Mouse (Mus musculus) granulocyte monocyte progenitor cell, adult 5-6 weeks (primary cell): ENCODE data around the gene BC024978. TPM values are rescaled to one million over a fixed set of nuclear protein-coding genes. Genes with fewer than 3 reads are reported as not detected.

Source experiments
- ATAC-seq: replicated peaks from 2 replicates; pipeline ENCODE4 v1.8.0; 2016; ENCODE audit warnings: mild to moderate bottlenecking, moderate TSS enrichment, inconsistent platforms; ENCODE audit not compliant: poor library complexity, severe bottlenecking
- total RNA-seq, 2 experiments: library from RNA; stranded (forward) in 1 of 2; stranded (reverse) in 1 of 2; fragments of 200-712, 200-1000 nt in 1 of 2; fragments of >200 nt in 1 of 2; fragmentation: Nextera tagmentation in 1 of 2; gene quantifications; 2 replicates each; pipeline ENCODE4 v1.2.3; 2014 to 2017

The BC024978 gene
- total RNA-seq (2014; fragmentation: Nextera tagmentation) (6.7 and 7.7 TPM in 2 replicates), total RNA-seq (2017) (2.2 and 2.6 TPM in 2 replicates)

DNA sequence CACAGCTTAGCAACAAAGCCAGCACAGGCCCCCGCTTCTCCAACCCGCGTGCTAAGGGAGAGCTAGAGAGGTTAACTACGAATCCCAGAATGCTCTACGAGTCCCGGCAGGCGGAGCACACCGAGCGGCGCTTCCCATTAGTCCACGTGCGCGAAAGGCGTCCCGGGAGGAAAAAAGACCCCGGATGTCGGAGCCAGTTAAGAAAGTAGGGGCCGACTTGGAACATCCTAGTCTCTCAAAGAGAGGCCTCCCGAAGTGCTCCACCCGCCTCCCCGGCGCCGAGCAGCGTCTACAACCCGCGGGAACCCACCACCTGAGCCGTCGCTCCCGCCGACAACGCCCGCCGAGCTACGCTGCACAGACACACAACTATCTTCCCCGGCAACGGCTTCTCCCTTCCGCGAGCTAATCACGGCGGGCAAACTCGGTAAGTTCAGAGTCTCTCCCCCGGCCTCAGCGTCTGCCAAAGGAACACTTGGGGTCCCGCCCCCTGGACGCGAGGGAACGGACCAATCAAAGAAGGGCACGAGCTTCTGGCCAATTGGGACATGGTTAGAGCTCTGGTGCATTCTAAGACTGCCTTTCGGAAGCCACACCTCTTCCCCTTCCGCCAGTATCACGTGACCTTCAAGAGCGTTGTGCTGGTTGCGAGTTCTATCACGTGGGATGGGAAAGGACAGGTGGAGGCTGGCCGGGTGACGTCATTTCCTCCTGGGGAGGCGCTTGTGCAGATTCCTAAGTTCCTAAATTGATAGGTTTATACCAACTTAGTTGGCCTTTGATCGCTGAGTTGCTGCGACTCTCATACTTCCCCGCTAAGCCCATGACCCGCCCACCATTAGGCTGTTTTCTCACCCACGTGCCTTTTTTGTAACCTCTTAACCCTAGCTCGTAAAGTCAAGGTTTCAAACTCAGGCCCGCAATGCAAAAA is at the start of gene BC024978, which contains the start of gene Snrpa:
TSS of gene BC024978 (plus strand) at position 101 of the 931 bp plus-strand sequence.
TSS of gene Snrpa (minus strand) at position 591 of the 931 bp plus-strand sequence.
- ATAC-seq = peak; percentile 89

- no peak for ATAC-seq
These were observed 42.3 kb upstream of the BC024978 start, which contains the start of gene Cyp2t4 for GRCm38 (mm10) chr7:27153205-27153764. Cyp2t4 (plus strand) TSS chr7:27153714.

GRCm38 (mm10) chr7:27156005-27156404 is 39.6 kb upstream of the BC024978 start:
- no peak for ATAC-seq

GRCm38 (mm10) chr7:27158171-27158570 is 37.4 kb upstream of the BC024978 start:
- ATAC-seq = no peak

GRCm38 (mm10) chr7:27159256-27159655 is 36.3 kb upstream of the BC024978 start:
- ATAC-seq = no peak

GRCm38 (mm10) chr7:27159882-27160281 is 35.7 kb upstream of the BC024978 start:
- peak; percentile 91 for ATAC-seq

DNA sequence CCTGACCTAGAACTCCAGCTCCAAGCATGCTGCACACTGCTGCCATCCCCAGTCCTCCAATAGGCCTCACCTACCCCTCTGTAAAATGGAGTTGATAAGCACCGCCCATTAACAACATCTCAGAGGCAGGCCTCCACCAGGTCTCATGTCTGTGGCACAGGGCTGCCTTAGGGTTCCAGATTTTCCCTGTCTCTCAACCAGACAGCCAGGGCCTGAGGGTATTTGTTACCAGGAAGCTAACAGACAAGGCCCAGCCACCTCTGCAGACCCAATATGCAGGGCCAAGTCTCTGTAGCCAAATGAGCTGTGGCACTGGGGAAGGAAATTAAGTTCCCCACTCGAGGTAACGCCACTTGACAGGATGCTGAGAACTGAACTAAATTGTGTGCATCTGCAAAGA is 34.7 kb upstream of the BC024978 start:
- ATAC-seq = no peak

GRCm38 (mm10) chr7:27161744-27162143 is 33.8 kb upstream of the BC024978 start:
- ATAC-seq = no peak

DNA sequence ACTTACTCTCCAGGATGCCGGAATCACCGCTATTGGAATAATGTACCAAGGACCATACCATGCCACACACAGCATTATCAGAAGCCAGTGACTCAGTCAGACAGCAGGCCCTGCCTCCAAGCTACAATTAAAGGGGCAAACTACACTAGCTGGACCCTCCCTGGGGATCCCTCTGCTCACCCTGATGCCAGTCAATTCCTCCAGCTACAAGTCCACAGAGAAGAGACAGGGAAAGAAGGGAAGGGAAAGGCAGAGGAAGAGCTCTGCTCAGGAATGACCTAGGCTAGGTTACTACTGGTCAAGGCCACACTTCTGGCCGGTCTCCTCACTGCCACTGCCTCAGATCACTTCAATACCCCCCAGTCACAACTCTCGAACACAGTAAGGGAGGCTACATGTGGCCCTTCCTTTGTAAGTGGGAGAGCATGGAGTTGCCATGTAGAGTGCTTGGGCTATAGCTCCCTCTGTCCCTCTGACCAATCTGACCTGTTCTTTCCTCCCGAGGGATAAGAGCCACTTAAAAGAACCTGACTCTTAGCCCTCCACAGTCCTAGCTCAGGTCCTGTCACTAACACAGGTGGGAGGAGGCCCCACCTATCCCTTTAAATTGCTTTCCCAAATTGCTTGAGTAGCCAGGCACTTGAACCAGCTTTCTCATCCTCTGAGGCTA is 32.7 kb upstream of the BC024978 start:
- ATAC-seq = no peak

GRCm38 (mm10) chr7:27163450-27163805 is 32.2 kb upstream of the BC024978 start:
- ATAC-seq = no peak

DNA sequence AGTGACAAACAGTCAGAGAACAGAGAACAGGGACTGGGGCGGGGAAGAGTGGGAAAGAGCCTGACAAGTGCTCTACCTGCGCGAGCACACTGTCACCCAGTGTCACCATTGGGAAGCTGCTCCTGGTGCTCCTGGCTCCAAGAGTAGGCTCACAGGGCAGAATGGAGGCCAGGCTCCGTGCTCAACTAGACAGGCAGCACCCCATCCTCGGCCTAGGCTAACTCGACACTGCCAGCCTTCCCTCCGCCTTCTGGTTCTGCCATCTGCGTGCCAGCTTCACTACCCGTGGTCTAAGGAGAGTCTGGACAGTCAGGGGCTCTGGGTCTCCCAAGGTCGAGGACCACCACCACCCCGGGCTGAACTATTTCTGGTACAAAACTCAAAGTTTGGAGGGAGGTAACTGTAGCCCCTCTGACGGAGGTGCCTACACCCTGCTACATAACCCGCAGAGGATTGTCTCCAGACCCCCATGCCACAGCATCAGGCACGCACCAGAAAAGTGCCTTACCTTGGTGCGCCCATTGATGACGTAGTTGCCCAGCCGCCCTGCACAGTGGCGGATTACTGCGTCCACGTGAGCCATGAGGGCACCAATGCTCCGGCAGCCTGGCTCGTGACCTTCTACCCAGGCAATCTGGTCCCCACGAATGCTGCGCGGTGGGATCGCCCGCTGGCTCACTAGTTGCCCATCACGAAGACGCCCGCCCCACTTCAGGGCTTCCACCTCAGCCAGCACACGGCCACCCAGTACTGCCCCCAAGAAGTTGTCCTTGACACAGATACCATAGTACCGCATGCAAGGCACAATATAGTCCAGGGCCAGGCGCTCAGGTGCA is 31.3 kb upstream of the BC024978 start:
- no peak for ATAC-seq

DNA sequence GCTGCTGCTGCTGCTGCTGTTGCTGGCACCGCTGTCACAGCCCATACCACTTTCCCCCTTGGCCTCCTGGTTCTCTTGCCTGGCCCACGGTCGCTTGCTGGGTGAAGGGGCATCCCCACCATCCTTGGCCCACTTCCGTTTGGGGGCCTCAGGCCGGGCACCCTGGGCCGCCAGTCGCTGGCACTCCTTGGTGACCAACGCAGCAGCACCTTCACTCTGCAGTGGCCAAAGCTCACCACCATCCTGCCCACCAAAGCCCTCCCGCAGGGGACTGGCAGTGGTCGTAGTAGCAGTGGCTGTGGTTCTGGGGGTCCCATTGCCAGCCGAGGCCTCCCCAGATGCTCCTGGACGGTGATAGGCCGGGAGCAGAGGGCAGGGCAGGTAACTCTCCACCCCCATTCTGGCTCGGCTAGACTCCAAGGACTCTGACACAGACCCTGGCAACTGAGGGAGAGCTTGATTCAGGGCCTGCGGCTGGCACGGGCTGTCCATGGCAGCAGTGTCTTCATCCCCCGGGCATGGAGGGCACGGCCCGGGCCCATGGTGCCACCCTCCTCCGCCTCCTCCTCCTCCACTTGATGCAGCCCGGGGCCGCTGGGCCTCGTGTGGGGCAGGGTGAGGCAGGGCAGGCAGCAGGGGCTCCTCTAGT is 30.4 kb upstream of the BC024978 start:
- no peak for ATAC-seq

GRCm38 (mm10) chr7:27165696-27166095 is 29.9 kb upstream of the BC024978 start:
- ATAC-seq = no peak

- ATAC-seq = peak; percentile 72
These were observed 29.4 kb upstream of the BC024978 start for GRCm38 (mm10) chr7:27166229-27166613.

GRCm38 (mm10) chr7:27166614-27167474 is 28.7 kb upstream of the BC024978 start, which contains the start of gene Egln2:
Egln2 (minus strand) TSS chr7:27166802.
- peak; percentile 61 for ATAC-seq

DNA sequence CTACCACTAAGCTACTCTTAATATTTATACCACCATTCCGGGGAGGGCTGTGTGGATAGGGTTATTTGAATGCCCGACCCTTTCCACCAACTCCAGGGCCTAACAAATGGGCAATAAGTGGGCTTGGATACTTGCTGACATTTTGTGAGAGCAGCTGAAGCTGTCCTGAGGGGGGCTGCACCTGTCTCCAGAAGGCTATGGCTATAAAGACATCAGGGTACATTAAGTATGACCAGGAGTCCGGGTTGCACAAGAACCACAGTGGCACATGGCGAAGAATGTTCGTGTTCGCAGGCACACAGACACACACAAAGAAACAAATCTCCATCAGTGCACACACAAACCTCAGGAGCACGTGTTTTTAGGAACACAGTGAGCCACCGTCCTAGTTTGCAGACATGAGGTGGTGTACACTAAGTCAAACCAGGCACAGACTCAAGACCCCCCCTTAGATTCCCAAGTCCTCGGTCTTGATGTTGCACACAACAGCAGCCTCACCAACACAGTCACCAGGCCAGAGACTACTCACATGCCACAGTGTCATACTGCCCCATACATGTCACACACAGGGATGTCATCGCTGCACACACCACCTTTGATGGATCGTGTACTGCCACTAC is 28.0 kb upstream of the BC024978 start:
- peak; percentile 15 for ATAC-seq

DNA sequence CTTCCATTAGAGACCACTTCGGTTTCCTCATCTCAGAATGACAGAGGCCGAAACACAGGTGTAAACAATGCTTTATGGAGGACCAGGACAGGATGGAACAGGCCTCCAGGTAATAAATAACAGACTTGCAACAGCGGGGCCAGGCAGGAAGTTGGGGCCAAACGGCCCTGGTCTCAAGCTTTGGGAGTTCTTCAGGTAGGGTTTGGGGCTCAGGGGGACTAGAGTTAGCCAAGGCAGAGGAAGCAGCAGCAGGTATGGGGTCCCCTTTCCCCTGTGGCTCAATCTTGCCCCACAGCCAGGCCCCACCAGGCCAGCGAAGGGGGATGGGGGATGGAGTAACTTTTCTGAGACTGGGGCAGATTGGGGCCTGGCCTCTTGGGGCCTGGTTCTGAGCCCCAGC is 27.2 kb upstream of the BC024978 start:
- ATAC-seq = no peak

DNA sequence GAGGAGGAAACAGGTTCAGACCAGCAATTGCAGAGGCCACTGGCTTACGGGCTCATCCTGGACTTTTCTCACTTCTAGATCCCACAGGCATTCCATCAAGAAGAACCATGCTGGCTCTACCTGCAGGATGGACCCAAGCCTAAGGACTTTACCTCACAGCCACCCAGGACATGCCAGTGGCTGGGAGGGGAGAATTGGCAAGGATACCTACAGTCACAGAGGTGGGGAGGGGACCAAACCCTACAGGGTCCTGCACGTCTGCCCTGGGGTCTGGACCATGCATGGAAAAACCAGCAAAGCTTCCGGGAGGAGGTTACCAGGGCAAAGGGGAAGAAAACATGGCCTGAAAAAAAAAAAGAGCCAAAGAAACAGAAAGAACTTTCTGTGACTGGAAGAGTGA is 24.6 kb upstream of the BC024978 start:
- no peak for ATAC-seq
